Comparison of ENCODE assay signal across 17 mouse cellular contexts in genomic region chr3:29835432-29835831, GRCm38 (mm10).
"Had no signal": no experiment of that assay in that cellular context is flagged by ENCODE, and none has a peak within 500 bp of the region (broad histone marks: within the 10 kb centered on the region; RNA-seq: fewer than 3 reads in every experiment).

No protein-coding gene starts in this region.

- H3K4me2 ChIP-seq: midbrain, embryonic 12.5 days; neural tube, embryonic 13.5 days had no signal

- H3K4me3 ChIP-seq: layer of hippocampus, adult 2 months; limb, embryonic 10.5 days; megakaryocyte, embryonic 14.5 days; midbrain, embryonic 12.5 days; neural tube, embryonic 13.5 days had no signal

- ATAC-seq: lung, postnatal 0 days; midbrain, embryonic 16.5 days had no signal

- H3K9ac ChIP-seq: liver, embryonic 14.5 days; midbrain, embryonic 12.5 days; neural tube, embryonic 13.5 days had no signal

- H3K36me3 ChIP-seq: limb, embryonic 10.5 days; midbrain, embryonic 12.5 days; neural tube, embryonic 13.5 days had no signal

- DNase-seq: kidney, adult 18-20 months; kidney, postnatal 10 days; kidney, postnatal 4 days; retina, postnatal 1 day; right cerebral cortex, postnatal 4 days; spleen, adult 18-20 months; thymus, adult 18-20 months; thymus, postnatal 14 days had no signal

- H3K27ac ChIP-seq: layer of hippocampus, adult 2 months; limb, embryonic 10.5 days; liver, embryonic 14.5 days; macrophage; midbrain, embryonic 12.5 days; neural tube, embryonic 13.5 days had no signal

- H3K27me3 ChIP-seq: megakaryocyte, embryonic 14.5 days; midbrain, embryonic 12.5 days; neural tube, embryonic 13.5 days had no signal

- H3K9me3 ChIP-seq: limb, embryonic 10.5 days; megakaryocyte, embryonic 14.5 days; midbrain, embryonic 12.5 days; neural tube, embryonic 13.5 days had no signal

- H3K4me1 ChIP-seq: limb, embryonic 10.5 days; megakaryocyte, embryonic 14.5 days; midbrain, embryonic 12.5 days; neural tube, embryonic 13.5 days had no signal
